Mouse (Mus musculus) testis, adult 2 months (tissue): ENCODE measurements around the gene Snd1. TPM values are rescaled to one million over a fixed set of nuclear protein-coding genes. Genes with fewer than 3 reads are reported as not detected.
A peak's percentile ranks its signal among the peaks of the same experiment; 100 is the strongest.

Experiments used
- H3K27ac ChIP-seq: fragments of 200-500 bp; 2 replicates; pipeline ENCODE4 v1.5.1; 2012; ENCODE audit warnings: low read depth, low read length; ENCODE audit not compliant: control insufficient read depth, insufficient read depth
- H3K27me3 ChIP-seq: fragments of 200-500 bp; 2 replicates; pipeline ENCODE4 v1.6.1; 2012; ENCODE audit warnings: mild to moderate bottlenecking, low read length, moderate library complexity; ENCODE audit not compliant: control insufficient read depth, insufficient read depth
- H3K36me3 ChIP-seq: fragments of 200-500 bp; 2 replicates; pipeline ENCODE4 v1.6.1; 2012; ENCODE audit warnings: mild to moderate bottlenecking, low read length; ENCODE audit not compliant: control insufficient read depth, insufficient read depth
- H3K4me1 ChIP-seq: fragments of 200-500 bp; 2 replicates; pipeline ENCODE4 v1.6.1; 2012; ENCODE audit warnings: low read length; ENCODE audit not compliant: control insufficient read depth, insufficient read depth
- H3K4me3 ChIP-seq: fragments of 200-500 bp; 2 replicates; pipeline ENCODE4 v1.5.1; 2012; ENCODE audit warnings: low read depth, mild to moderate bottlenecking, low read length, moderate library complexity, mixed read lengths; ENCODE audit not compliant: control insufficient read depth
- CTCF ChIP-seq: fragments of 200-500 bp; IDR thresholded peaks from 2 replicates; pipeline ENCODE4 v1.5.1; 2012; ENCODE audit warnings: low read depth, mild to moderate bottlenecking, inconsistent platforms, low read length, moderate library complexity; ENCODE audit not compliant: control insufficient read depth, insufficient read depth, insufficient replicate concordance
- POLR2A ChIP-seq: fragments of 200-500 bp; IDR thresholded peaks from 2 replicates; pipeline ENCODE4 v1.6.1; 2012; ENCODE audit warnings: low read depth, mild to moderate bottlenecking, inconsistent platforms, low read length, moderate library complexity; ENCODE audit not compliant: control insufficient read depth
- polyA plus RNA-seq: library from polyadenylated mRNA; depleted of rRNA; stranded (reverse); fragments of >200 nt; gene quantifications from 2 replicates; pipeline ENCODE4 v1.2.3, GENCODE M21; 2012

Gene Snd1
- polyA plus RNA-seq, 1 experiment: 11.4 TPM

DNA sequence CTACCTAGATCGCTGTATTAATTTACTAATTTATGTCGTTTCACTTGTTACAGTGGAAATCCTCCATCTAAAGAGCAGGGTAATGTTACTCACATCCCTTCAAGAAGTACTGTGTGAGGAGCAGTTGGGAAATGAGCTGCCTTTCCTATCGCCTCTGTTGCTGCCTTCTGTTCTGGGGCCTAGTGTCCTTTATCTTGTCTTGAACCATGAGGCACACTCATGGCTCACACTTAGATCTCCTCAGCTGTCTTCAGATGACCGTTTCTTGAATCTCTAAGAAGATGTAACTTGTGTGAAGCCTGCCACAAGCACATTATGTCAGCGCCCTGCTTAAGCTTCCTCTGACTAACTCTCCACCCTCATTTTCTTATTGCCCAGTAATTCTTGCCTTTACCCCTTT, 147.0 kb downstream of the Snd1 start:
- Histone ChIP-seq H3K4me3 (no peak overlapping the region), H3K27me3 (no peaks in the 10 kb centered on the region), H3K27ac (peak overlapping the region; percentile 21; the same call in 1 of the 2 replicates), H3K4me1 (no peaks in the 10 kb centered on the region; the same call in none of the 2 replicates), H3K36me3 (no peaks in the 10 kb centered on the region)
- no peak for TF ChIP-seq CTCF

DNA sequence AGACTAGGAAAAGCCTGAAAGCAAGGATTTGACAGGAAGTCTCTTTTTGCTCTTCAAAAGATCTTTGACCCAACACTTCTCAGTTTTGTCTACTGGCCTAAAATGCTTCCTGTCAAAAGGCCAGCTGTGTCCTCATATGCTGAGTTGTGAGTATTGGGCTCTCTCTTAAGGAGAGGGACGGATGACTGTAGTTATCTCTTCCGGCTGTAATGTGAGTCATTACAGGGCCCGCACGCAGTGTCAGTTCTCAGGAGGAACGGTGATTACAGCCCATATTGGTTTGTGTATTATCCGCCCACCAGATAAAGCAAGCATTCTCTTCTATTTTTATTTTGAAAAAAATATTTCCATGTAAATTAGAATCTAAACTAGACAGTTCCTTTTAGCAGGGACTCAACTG, 147.6 kb downstream of the Snd1 start:
- no peak overlapping the region for H3K4me3 ChIP-seq
- TF ChIP-seq POLR2A (no peak), CTCF (no peak)
- no peaks in the 10 kb centered on the region; the same call in none of the 2 replicates for H3K4me1 ChIP-seq
- H3K27me3 ChIP-seq: no peaks in the 10 kb centered on the region
- H3K27ac ChIP-seq: no peak overlapping the region
- no peaks in the 10 kb centered on the region for H3K36me3 ChIP-seq

DNA sequence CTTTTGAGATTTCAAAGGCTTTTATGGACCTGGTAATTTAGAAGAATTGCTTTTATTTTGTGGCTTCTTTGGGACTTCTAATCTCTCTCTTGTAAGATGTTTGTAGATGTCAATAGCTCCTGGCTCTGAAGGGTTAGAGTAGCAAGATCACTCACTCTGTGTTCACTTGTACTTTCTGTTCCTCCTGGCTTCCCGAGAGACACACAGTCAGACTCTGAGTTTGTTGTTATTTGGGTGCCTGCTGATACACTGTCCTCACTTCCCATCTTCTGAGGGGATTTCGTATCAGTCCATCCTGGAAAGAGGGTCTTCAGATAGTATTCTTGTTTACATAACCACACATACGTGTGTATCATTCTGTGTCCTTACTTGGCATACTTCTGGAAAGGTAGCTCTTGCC, 148.0 kb downstream of the Snd1 start:
- TF ChIP-seq CTCF: no peak
- TF ChIP-seq POLR2A: no peak

DNA sequence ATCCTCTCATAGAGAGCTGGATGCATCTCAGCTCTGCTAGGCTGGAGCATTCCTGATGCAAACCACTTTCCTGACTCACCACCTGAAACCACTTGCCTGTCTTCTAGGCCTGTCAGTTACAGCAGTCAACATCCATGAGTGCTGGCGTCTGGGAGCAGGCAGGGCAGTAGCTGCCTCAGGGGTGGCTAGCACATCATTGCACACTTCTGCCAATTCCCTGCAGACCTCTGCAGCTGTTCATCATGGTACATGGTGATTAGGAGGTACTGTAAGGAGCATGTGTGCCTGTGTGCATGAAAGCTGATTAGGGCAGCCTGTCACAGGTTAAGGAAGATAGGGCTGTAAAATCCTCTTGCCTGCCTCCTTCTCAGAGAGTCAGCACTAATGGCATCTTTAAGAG, 153.5 kb downstream of the Snd1 start:
- H3K4me3 ChIP-seq: no peak overlapping the region
- H3K4me1 ChIP-seq: no peaks in the 10 kb centered on the region
- TF ChIP-seq CTCF: no peak
- TF ChIP-seq POLR2A: no peak
- H3K27me3 ChIP-seq: no peaks in the 10 kb centered on the region
- no peaks in the 10 kb centered on the region for H3K36me3 ChIP-seq
- H3K27ac ChIP-seq: no peak overlapping the region

More for the DNA sequence above, 148.0 kb downstream of the Snd1 start:
- Histone ChIP-seq H3K27ac (no peak overlapping the region), H3K36me3 (no peaks in the 10 kb centered on the region), H3K4me3 (no peak overlapping the region), H3K4me1 (no peaks in the 10 kb centered on the region; the same call in none of the 2 replicates), H3K27me3 (no peaks in the 10 kb centered on the region)

DNA sequence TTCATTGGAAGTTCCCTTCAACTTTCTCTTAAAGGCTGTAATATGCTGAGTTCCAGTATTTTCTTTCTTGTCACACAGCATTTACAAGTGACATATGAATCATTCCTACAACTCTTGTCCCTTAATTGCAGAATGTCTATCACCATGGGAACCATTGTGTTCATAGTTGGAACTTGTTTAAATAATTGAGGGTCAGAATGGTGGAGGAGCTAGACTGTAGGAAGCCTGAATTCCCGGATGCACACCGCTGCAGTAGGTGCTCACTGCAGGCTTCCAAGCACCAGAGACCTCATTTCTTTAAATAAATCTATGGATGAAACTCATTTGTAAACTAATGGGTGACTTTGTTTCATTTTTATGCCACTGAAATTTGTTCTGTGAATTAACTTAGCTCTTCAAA, 154.9 kb downstream of the Snd1 start:
- TF ChIP-seq POLR2A (no peak), CTCF (no peak)
- Histone ChIP-seq H3K27me3 (no peaks in the 10 kb centered on the region), H3K4me1 (no peaks in the 10 kb centered on the region), H3K4me3 (no peak overlapping the region), H3K27ac (no peak overlapping the region), H3K36me3 (no peaks in the 10 kb centered on the region)

DNA sequence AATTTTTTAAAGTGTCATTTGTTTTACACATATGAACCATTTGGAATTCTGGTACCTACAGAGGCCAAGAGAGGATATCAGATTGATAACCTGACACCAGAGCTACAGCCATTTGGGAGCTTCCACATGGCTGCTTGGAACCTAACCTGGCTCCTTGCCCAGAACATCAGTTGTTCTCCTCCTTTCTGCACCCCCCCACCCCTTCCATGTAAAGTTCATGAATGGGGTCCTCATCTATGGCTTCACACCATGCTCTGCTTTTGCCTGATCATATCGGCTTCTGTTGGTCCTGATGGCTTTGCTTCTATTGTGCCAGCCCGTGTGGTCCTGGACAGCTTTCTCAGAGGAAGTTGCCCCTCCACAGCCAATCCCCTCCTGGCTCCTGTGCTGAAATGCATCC, 156.0 kb downstream of the Snd1 start:
- H3K27ac ChIP-seq: no peak overlapping the region
- H3K4me1 ChIP-seq: no peaks in the 10 kb centered on the region
- H3K4me3 ChIP-seq: no peak overlapping the region
- TF ChIP-seq CTCF (no peak), POLR2A (no peak)
- no peaks in the 10 kb centered on the region for H3K27me3 ChIP-seq
- no peaks in the 10 kb centered on the region for H3K36me3 ChIP-seq

DNA sequence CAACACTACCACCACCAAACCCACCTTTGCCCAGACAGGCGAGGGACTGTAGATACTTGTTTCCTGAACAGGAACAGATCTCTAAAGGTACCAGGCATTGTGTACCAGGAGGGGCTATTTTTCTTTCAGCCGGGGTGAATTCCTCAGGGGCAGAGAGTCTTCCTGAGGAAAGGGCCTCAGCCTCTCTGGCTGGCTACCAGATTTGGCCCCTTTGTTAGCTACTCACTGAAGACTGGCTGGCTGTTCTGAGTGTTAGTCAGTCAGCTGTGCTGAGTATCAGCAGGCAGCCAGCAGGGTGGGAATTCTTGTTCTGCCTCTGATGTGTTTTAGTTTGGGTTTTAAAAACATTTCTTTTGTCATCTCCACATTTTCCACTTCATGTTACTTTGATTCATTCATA, 158.2 kb downstream of the Snd1 start:
- Histone ChIP-seq H3K27ac (no peak overlapping the region), H3K36me3 (no peaks in the 10 kb centered on the region), H3K4me3 (no peak overlapping the region), H3K4me1 (no peaks in the 10 kb centered on the region), H3K27me3 (no peaks in the 10 kb centered on the region)
- no peak for TF ChIP-seq CTCF
- TF ChIP-seq POLR2A: no peak

DNA sequence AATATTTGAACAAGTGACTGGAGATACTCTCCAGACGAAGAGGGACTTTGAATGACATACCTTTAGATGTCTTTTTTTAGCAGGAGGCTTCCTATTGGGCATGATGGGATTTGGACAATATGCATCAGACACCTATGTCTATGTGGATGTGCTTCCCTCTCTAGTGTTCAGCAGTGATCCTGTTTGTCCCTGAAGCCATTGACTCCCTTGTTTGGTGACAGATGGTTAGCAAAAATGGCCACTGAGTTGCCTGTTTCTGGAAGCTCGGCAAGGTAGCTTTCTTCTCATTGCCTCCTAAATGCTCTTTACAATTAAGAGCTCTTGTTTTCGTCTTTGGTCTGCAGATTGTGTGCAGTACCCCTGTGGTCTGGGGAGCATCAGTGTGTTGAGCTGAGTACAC, 158.7 kb downstream of the Snd1 start:
- no peaks in the 10 kb centered on the region for H3K36me3 ChIP-seq
- TF ChIP-seq CTCF: no peak
- TF ChIP-seq POLR2A: no peak
- no peaks in the 10 kb centered on the region for H3K4me1 ChIP-seq
- H3K27ac ChIP-seq: no peak overlapping the region
- H3K27me3 ChIP-seq: no peaks in the 10 kb centered on the region
- H3K4me3 ChIP-seq: no peak overlapping the region
